Mouse (Mus musculus): Measurements from ENCODE around the gene Arhgef12.
"Not testable (repeated sequence)": the region's sequence is repeated elsewhere in the genome, so short reads cannot be mapped to it uniquely, and the experiment has no call there.

Gene Arhgef12

DNA sequence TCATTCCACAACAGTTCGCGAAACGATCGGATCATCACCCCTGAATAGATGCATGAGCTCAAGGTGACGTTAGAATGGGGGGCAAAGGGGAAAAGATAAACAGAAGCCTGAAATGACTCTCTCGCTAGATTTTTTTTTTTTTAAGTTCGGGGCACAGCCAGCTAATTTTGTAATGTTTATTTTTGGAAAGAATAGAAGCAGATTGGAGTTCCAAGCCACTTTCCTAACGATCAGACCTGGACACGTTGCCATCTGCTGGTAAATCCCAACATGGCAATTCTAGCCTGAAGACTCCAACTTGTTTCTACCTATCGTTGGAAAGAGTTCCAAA, at the start of gene Arhgef12:
Gene Arhgef12, minus strand, starts transcription at position 53 of the 331 bp plus-strand sequence.
- peak; percentile 69 for DNase-seq (ENCODE audit: low spot score)

DNA sequence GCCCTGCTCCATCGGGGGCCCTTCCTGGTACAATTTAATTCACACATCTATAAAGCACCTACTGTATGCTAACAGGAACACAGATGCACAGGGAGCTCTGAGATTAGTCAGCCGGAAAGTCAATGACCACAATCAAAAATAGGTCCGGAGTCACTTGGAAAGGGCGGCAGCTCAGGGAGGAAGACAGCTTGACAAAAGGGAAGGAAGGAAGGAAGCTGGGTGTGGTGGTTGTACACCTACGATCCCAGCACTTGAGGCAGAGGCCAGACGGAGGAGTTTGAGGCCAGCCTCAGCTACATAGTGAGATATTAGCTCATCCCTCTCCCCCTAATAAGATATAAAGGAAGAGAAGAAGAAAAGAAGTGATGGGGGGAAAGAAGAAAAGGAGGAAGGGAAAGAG, 48.9 kb upstream of the Arhgef12 start:
- no peak for DNase-seq (ENCODE audit: low spot score)

DNA sequence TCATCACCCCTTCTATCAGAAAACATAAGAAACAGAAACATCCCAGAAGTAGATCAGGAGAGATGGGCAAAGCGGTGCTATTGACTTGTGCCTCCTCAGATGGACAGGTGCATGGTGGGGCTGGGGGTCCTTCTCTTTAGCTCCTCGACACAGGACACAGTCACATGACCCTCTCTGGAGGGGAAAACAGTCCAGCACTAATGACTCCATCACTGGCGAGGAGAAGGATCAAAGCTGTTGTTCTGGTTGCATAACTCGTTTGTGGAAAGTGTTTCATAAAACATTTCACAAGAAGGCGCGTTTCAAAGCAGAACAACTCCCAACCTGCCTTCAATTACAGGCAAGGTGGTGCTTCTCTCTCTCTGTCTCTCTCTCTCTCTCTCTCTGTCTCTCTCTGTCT, 44.7 kb upstream of the Arhgef12 start:
- no peak for DNase-seq (ENCODE audit: low spot score)

DNA sequence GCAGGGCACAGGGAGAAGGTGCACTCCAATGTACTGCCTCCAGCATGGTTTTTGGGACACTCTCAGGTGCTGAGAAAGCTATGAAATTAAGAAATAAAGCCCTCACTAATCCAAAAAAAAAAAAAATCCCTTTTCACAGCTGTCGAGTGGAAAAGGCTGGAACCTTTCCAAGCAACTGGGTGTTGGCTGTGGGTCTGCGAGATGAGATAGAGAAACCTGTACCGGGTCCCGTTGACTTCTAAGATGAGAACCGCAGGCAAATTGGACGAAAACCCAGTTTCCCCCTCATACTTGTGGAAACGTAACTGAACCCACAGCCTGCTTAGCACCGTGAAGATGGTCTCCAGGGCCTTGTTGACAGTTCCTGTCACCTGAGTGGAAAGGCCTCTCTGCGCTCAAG, 43.9 kb upstream of the Arhgef12 start:
- DNase-seq (ENCODE audit: low spot score): no peak

DNA sequence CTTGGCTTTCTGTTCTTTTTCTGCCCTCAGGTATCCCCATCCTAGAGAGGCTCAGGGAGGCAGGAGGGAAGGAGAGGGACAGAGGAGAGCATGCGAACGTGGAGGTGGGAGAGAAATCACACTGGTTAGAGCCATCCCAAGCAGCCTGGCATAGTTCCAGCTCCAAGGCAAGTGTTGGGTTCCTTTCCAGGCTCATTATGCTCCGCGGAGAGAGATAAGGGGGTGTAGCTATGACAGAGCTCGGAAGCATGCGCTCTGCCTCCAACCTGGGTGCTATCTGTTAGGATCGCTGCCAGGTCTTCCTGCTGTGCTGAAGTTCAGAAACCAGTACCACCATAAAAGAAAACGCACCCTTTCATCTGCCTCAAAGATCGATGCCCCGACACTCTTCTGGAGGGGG, 43.0 kb upstream of the Arhgef12 start:
- no peak for DNase-seq (ENCODE audit: low spot score)

DNA sequence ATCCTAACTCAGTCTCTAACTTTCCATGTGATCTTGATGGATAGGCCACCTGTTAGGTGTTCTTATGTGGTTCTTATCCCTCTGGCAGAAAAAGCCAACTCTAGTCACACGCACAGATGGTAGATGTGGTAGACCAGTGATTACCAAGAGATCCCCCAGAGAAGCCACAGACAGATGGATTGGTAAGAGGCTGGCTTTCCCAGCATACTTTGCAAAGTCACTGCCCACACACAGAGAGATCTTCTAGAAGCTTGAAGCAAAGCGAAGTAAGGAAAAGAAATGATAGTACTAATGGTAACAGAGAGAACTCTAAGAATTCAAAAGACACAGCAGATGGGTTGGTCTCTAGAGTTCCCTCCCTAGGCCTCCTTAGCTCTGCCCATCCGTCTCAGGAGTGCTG, 42.5 kb upstream of the Arhgef12 start:
- DNase-seq (ENCODE audit: low spot score): no peak

DNA sequence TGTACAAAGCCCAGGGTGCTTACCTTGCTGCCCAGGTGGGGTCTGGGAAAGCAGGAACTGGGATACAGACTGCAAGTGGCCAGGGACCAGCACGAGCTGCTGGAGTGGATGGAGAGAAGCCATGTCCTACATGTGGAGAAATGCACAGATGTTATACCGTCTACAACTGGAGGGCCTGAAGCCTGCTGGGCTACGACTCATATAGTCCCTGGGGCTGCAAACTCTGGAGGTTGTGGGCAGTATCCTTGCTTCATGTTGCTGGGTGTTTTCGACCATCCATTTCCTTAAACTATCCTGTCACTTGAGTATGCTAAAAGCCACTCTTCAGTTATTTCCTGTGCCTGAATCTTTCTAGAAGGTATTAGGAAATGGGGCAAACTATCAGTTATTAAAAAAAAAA, 38.2 kb upstream of the Arhgef12 start:
- DNase-seq (ENCODE audit: low spot score): no peak

DNA sequence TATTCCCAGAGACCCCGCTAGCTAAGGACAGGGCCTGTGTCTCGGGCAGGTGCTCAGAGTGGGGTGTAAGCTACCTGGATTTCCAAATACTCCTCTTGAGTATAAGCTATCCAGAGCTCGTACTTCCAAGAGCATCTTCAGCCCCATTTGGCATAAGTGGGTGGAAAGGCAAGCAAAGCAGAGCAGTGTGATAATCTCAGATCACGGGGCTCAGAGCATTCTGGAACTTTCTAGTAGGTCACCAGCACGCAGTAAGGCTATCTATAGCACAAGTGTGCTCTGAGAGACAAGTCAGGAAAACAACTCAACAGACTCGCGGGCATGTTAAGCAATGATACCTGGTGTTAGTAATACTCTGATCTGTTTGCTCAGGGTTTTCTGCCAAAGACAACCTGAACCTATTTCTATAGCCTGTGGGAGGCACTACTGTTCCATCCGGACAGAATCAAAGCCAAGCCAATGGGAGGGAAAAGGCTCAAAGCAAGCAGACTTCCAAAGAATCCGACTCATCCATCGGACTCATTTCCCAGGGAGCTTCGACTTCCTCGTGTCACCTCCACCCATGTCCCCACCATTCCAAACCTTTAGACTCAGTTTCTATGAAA, 37.3 kb upstream of the Arhgef12 start:
- peak; percentile 11 for DNase-seq (ENCODE audit: low spot score)

DNA sequence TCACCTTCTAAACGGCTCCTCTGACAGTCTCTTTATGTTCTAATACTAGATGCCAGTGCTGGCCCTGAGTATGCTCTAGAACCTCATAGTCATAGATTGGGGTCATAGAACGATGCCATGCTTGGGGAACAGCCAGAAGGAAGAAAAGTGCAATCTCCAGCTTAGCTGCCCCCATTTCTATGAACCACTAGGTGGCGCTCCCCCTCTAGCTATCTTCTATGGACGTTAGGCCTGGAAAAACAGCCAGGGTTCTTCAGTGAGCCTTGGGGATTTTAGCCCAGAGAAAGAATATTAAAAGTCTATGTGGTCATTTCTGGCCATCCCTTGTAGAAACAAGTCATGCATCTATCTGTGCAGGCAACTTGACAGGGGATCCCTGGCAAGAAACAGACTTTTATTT, 34.8 kb upstream of the Arhgef12 start:
- DNase-seq (ENCODE audit: low spot score): peak; percentile 89

DNA sequence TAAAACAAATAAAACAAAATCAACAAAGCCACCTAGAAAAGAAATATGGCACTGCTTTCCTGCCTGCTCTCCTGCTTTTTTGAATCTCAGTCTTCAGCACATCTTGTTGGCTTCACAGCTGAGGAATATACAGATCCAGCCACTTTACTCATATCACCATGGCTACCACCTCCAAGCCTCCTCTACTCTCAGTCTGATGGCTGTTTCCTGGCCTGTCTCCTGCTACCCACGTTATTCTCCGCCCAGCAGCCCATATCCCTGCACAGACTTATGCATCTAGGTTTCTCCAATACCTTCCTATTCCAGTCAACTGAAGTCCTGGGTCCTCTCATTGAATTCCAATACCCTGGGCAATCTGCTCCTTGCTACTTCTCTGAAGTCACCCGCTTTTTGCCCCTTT, 26.5 kb upstream of the Arhgef12 start:
- DNase-seq (ENCODE audit: low spot score): no peak

DNA sequence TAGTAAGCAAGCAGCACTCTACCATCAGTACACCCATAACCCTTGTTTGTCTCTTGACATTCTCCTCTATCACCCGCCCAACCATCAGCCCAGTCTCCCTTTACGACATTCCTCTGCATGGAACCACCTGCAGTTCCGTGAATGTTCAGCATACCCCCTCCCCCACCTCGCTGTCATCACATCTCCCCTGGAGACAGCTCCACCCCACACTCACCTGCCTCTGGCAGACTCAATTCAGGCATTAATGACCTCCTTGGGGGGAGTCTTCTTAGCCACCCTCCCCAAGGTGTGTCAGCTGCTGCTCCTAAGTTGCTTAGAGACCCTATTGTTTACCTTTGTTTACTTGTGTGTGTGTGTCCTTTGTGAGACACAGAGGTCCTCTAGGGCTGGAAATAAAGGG, 25.3 kb upstream of the Arhgef12 start:
- no peak for DNase-seq (ENCODE audit: low spot score)

DNA sequence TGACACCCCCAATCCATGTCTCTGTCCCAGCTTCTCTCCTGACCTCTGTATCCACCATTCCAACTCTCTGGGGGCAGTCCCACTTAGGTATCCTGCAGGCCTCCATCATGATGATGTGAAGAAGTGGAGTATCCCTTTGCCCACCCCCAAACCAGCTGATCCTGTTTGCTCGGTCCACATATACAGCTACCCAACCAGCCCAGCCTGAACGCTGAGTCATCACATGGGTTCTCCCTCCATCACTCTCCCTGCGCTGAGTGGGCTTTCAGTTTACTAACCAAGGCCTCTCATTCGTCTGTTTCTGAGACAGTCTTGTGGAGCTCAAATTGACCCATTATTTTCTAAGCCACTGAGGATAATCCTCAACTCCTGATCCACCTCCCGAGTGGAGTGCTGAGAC, 24.9 kb upstream of the Arhgef12 start:
- no peak for DNase-seq (ENCODE audit: low spot score)

DNA sequence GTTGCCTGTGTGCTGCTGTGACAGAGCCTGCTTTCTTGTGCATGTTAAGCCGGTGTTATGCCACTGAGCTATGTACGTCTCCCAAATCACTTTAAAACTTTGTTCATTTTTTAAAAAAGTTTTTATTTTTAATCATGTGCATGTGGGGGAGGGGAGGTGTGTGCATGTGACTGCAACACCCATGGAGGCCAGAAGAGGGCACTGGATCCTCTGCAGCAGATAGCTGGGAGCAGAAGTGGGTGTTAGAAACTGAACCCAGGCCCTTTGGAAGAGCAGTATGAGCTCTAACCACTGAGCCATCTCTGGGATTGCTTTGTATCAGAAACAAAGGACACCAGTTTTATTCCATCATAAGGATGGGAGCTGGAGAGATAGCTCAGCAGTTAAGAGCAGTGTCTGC, 23.6 kb upstream of the Arhgef12 start:
- no peak for DNase-seq (ENCODE audit: low spot score)

DNA sequence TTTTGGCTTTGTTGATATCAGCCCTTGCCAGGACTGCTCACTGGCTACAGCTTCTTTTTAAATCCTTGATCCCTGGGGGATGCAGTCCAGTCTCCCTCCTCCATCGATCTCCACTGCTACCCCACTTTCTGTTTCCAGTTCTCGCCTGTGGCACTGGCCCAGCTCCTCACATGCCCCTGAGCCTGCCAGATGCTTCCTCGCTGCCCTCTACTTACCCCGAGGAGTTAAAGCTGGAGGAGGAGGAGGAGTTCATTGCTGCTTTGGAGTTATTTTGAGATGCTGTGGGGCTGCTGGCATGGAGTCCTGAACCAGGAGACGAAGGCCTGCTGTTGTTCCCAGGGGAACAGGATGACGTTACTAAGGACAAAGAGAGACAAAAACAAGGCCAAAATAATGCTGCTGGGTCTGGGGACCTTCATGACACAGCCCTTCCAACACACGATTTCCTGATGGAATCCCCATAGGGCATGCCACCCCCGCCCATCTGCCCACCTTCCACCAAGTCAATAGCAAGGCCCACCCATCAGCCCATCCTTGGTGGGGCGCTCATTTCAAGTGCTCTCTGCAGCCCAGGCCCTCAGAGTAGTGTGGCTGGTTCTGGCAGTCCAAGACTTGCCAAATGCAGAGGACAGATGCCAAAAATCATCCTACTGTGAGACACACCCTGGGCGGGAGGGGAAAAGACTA, 20.2 kb upstream of the Arhgef12 start:
- DNase-seq (ENCODE audit: low spot score): no peak

DNA sequence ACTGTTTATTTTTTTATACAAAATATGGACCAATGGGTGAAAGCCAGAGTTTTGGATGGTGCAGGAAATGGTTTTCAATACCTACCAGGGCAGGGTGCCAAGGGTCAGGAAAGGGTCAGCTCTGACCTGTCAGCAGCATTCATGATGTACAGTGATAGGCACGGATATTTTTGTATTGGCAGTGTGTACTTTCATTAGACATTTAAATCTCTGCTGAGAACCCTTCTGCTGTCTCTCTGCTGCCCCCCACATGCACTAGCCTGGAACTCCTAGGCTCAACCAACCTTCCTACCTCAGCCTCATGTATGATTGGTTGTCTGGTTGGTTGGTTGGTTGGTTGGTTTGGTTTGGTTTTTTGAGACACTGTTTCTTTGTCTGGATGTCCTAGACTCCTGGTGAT, 15.3 kb upstream of the Arhgef12 start:
- no peak for DNase-seq (ENCODE audit: low spot score)

DNA sequence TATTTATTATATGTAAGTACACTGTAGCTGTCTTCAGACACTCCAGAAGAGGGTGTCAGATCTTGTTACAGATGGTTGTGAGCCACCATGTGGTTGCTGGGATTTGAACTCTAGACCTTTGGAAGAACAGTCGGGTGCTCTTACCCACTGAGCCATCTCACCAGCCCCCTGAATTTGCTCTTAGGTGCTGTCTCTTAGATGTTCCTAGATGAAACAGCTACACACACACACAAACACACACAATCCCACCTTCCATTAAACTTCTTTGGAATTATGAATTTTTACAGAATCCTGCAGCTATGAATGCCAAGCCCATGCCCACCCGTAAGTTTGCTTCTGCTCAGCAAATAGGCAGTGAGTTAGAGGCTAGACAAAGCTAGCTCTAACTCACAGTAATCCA, 14.9 kb upstream of the Arhgef12 start:
- DNase-seq (ENCODE audit: low spot score): not testable (repeated sequence)

DNA sequence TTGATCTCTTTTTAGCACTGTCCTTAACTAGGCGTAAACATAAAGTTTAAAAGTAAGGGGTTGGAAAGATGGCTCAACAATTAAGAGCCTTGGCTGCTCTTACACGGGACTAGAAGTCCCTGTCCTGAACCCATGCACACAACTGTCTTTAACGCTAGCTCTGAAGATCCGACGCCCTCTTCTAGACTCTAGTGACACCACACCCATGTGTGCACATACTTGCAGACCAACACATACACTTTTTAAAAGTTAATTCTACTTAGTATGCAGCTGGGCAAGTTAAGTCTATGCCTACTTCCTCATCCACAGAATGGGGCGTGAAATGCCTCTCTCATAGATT, 9.9 kb upstream of the Arhgef12 start:
- DNase-seq (ENCODE audit: low spot score): no peak

DNA sequence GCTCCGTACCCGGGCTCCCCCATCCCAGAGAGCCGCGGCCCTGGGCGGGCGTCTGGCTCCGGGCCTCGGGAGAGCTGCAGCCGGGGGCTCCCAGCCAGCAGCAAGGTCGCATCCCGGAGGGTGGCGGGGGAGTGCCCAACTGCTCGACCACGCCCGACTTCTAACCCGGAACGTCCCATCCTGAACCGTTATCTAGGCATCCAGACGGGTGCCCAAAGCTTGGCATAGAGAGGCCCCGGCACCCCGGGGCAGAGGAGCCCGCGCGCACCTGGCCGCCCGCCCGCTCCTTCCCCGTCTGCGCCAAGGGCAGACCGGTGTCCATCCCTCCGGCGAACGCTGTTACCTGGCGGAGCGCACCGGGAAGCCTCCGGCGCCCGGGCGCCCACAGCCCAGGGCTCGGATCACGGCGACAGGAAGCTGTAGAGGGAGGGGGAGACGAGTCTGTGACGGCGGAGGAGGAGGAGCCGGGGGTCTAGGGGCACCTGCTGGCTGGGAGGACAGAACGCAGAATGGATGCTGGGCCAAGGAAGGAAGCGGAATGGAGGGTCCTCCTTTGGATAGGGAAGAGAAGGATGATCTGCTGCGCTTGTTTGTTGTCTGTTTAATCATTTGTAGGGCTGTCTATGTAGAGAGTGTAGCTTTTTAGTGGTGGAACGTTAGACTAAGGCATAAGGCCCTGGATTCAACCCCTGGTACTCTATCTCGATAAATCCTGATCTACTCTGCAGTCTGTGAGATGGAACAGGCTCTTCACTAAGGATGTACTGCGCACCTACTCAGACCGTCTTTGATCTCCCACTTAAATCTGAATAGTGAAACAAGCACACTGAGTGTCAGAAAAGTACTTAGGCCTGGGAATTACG, 9.3 kb upstream of the Arhgef12 start, which contains the start of gene Tmem136:
Gene Tmem136, minus strand, starts transcription at position 437 of the 863 bp plus-strand sequence.
- peak; percentile 76 for DNase-seq (ENCODE audit: low spot score)

DNA sequence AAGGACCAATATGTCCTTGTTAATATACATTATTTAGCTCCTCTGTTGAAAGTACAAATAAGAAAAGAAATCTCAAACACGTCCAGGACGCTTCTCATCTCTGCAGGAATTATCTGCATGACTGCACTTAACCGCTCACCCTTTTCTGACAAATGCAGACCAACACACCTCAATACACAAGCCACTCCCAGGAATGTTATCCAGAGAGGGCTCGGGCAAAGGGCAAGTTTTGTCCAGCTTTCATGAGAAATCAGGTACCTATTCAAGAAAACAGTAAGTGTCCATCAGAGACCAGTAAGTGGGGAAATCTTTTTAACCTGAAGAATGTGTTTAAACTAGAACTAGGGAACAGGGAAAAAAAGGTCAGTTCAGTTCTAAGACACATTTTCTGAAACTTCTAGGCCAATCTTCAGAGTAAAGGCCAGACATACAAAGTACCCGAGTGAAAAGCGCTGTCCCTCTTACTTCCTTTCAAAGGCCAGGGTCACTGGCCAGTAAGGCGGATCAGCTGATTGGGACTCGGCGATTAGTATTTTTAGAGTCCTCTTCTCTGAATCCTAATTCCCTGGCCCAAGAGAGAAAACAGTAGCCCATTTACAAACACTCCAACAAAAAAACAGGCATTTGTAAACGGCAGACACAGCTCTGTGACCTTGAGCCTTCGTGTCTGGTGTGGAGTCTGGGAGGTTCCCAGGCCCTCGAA, 8.5 kb upstream of the Arhgef12 start:
- peak; percentile 18 for DNase-seq (ENCODE audit: low spot score)

DNA sequence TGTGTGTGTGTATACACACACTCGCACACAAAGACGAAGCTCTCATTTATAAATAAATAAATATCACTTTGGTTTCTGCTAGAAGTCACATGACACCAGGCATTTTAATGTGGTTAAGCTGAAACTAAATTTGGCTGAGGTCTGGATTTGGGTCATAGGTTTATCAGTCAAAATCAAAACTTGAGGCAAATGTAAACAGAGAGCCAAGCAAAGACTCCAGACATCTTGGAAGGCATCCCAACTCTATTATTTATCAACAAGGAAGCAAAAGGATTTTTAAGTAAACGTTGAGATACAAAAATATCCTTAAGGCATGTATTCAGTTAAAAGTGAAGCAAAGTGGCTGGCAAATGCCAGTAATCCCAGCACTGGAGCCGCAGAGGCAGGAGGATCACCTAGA, 7.8 kb upstream of the Arhgef12 start:
- DNase-seq (ENCODE audit: low spot score): no peak

DNA sequence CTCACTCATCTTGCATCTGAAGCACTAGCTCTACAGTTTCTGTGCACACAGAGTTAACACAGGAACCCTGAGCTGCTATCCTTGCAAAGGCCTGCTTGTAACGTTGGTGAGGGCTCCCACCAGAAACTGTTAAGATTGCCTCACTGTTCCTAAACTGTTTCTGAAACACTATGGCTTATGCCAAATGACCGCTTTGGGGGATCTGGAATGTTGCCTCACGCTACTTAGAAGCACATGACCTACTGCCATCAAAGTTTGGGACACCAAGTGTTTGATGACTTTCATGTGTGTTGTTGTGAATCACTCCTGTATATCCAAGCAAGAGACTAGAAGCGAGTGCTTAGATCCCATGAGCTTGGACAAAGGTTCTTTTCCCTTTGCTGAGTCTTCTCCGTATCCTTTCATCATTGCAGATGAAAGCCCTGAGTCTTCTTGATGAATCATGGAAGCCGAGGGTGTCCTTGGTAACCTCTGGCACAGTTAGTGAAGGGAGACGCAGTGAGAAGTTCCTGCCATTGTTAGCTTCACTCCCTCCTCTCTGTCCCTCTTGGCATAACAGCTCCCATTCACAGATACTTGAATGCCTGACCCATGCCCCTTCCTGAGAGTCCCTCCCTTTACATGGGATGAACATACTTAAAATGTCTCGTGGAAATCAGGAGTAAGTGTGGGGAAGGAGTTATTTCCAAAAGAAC, 3.4 kb upstream of the Arhgef12 start:
- no peak for DNase-seq (ENCODE audit: low spot score)

DNA sequence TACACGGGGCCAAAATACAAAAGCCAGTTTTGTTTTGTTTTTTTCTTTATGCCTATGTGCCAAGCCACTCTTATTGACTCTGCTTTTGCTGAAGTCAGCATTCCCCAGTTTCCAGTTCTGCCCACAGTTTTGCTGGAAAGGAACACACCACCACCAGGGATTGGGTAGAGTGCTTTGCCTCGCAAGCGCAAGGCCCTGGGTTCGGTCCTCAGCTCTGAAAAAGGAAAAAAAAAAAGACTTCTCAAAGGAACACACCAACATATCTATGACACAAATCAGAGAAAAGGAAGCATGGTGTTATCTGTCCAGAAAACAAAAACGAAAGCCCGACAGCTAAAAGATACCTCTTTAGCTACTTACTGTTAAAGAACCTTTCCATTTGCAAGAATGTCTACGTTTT, 2.1 kb upstream of the Arhgef12 start:
- no peak for DNase-seq (ENCODE audit: low spot score)

Measured in retina, embryonic 14.5 days (tissue).